Mouse (Mus musculus) spleen, postnatal 36 days (tissue): Measurements from ENCODE around the gene Pbx1.
A peak's percentile ranks its signal among the peaks of the same experiment; 100 is the strongest.
"Not testable (repeated sequence)": the region's sequence is repeated elsewhere in the genome, so short reads cannot be mapped to it uniquely, and the experiment has no call there.

ENCODE experiments used
- DNase-seq, 2 experiments: peaks; one replicate each; pipeline ENCODE4 v3.0.0; 2022; ENCODE audit warnings: low spot score in 2 of 2, mixed read lengths in 1 of 2

Gene Pbx1

DNA sequence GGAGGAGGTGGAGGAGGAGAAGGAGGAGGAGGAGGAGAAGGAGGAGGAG is at the start of gene Pbx1:
Gene Pbx1 (minus strand): TSS at position 39 of the 49 bp plus-strand sequence.
- DNase-seq = not testable (repeated sequence)

DNA sequence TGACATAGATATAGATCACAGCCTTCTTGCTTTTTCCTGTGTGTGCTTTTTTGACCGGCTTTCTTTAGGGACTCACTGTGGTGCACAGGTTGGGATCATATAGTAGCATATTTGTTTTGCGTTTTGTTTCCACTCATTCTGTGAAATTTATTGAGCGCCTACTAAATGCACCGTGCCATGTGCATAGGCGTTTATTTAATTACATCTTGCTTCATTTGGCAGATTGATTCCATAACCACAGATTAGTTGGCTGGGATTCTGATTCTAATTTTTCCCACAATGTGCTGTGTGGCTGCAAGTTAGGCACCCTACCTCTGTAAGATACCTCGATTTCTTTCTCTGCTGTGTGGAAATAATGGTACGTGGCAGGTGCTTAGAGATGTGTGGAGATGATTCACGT is 47.6 kb upstream of the Pbx1 start:
- DNase-seq = no peak

DNA sequence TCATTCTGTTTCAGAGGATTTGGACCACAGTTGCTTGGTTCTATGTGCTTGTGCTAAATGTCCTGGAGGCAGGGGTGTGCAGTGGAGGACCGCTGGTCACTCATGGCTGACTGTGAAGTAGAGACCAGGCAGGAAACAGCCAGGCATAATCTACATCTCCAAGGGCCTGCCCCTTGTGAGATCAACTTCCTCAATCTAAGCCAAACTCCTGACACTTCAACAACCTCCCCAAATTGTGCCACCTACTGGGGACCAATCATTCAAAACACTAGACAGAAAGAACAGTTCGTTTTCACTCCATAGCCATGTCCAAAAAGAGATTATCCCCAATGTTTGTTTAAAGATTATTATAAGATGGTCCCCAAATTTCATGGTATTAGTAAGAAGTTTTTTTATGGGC is 46.8 kb upstream of the Pbx1 start:
- no peak for DNase-seq

DNA sequence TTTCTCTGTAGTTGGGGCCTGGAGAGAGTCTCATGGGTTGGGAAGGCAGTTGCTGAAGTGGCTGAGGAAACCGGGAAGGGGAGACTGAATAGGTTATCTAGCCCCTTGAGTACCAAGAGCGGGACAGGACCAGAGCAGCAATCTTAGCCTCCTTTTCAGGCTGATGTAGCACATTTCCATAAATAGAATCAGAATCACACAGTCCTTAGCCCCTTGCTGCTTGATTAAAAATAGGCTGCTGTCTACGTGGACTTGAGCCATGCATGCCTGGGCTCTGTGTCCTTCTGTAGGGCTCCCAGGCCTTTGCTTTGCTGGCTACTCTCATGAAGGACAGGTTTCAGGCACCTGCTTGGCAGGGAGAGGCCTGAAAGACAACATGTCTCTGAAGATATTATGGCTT is 44.8 kb upstream of the Pbx1 start:
- no peak for DNase-seq

DNA sequence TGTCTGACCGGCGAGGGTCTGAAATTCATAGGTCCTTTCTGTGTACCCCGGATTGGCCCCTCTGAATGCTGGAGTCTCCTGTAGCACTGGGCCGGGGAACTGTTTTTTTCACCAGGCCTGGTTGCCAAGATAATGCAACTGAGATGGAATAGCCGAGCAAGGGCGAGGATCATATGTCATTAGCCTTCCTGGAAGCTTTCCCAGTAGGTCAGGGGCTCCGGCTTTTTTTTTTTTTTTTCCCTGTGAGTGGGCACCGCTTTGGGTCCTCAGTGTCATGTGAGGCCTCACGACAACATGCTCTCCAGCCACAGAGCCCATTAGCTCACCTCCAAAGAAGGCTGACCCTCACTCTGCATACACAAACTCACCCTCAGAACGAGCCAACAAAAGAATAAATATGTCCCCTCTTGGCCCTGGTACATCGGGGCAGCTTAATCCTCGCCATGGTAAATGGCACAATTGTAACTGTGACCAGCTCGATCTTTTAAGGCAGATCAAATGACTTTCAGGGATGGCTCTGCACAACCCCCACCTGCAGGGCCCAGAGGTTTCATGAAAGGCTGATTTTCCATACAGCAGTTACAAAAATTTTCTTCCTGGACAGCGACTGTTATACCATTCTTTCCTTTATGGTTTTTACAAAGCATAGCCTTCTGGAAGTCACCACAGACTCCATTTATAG is 44.3 kb upstream of the Pbx1 start:
- DNase-seq = no peak

DNA sequence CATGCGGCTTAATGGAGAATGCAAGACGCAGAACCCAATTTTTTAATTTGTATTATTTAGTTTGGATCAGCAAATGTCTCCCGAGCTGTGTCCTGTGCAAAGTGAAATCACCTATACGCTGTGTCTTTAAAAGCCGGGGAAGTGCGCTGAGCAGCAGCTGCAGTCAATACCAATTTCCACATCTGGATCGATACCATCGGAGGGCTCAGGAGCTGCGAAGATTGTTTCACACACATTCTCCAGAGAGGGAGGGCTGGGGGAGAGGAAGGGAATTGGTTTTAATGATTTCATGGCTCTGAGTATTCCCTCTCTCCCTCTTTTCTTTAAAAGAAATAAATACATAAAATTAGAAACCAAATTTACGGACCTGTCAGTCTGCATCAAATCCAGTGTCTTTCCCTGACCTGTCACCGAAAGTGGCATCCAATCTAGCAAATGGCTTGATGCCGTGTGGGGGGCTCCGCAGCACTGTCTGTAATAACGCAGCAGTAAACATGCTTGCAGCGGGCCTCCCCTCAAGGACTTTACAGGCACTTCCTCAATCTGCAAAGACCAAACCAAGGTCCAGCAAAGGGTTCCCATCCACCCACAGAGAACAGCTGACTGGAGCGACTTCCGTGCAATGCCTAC is 43.6 kb upstream of the Pbx1 start:
- DNase-seq = no peak

DNA sequence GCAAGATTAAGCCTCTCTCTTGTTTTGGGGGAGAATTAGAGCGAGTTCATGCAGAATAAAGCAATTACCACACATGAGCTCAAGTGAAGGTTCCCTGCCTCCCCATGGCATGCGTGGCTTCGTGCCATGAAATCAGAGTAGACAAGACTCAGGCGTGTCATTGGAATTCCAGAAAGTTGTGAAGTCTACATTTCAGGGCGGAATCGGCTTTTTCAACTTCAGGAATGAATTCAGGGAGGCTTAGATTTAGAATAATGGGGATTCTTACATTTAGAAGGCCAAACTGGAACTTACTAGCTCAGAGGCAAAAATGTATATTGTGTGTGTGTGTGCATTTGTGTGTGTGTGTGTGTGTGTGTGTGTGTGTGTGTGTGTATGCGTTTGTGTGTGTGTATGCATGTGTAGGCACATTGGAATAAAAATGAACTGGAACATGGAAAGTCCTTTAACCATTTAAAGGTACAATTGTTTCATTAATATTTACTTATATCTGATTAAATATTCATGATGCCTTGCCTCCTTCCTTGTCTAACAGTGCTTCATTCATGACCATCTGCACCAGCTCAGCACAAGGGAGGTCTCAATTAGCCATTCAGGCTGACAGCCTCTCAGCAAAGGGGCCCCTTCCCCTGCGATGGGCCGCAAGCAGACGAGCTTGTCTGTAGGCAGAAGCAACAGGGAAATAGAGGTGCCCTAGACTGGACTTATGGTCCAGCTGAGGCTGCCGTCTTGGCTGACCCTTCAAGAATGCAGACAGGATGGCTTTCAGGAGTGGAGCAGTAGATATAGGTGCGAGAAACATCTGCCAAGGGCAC is 41.4 kb upstream of the Pbx1 start:
- DNase-seq = no peak

DNA sequence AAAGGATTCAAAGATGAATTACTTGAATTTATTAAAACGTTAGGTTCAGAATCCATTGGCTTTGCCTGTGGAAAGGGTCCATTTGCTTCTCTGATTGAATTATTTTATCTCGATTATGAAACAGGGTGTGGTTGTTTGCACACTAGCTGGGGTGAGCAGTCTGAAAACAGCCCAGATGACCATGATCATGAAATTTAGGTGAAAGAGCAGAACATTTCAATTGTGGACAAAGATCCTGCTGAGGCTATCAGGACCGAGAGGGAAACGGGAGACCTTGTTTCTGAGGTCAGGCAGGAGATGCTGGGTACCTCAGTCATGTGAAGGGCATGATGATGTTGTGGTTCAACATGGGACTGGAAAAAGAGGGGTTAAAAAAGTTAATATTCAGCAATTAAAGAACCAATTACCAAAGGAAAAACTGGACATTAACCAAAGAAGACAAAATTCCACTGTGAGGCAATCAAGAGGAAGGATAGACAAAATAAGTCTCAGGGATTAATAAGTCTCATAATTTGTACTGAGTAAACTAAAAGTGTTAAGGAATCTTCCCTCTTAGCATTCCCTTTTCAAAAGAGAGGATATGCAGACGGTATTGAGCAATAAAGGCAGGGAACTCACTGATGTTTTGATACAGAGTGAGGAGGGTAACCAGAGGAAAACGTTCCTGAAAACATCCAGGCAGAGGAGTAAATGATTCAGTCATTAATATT is 40.6 kb upstream of the Pbx1 start:
- DNase-seq = no peak

DNA sequence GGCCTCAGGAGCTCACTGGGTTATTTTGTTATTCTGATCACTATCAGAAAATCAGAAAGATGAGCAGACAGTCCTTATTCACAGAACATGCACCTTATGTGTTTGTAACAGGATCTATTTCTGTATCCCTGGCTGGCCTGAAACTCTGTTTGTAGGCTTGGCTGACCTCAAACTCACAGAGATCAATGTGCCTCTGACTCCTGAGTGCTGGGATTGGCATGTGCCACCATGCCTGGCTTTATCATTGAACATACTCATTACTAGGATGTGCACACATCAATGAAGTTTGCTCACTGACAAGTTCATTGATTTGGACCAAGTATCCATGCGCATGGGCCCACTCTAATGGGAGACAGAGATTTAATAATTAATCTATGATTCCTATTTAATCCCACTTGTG is 27.4 kb upstream of the Pbx1 start:
- no peak for DNase-seq

DNA sequence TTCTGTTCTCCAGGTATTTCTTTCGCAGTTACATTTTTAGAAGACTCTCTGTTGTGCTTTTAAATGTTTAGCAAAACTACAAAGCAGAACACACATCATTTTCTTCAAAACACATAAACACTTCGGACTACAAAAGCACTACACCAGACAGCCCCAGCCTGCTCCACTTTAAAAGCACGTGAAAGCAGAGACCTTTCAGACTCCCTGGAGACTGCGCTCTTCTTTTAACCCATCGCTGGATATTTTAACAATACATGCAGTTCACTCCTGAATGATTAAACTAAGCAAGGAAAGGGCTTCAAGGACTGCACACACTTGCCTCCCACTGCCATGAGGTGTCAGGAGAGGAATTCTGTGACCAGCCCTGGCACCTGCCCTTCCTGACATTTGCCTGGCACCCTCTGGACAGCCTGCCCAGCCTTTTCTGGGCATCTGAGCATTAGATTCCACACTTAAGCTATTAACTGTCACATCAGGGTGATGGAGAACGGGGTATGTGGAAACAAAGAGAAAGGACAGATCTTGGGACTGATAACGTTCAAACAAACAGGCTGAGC is 25.2 kb upstream of the Pbx1 start:
- DNase-seq = no peak

DNA sequence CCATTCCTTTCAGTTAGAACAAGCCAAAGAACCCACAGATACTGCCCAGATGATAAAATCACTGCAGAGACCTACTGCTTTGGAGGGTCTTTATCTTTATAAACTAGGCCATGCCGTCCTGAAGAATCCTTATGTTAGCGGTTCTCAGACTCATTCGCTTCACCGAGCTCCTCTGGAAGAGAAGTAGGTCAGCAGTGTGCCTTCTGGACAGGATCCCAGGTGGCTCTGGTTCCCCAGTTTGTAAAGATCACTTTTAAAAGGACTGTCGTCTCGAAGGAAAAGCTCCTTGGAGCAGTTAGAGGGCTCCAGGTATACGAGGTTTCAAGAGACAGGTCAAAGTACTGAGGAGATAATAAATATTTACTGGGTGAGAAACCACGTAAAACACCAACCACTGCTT is 23.1 kb upstream of the Pbx1 start:
- DNase-seq = no peak

DNA sequence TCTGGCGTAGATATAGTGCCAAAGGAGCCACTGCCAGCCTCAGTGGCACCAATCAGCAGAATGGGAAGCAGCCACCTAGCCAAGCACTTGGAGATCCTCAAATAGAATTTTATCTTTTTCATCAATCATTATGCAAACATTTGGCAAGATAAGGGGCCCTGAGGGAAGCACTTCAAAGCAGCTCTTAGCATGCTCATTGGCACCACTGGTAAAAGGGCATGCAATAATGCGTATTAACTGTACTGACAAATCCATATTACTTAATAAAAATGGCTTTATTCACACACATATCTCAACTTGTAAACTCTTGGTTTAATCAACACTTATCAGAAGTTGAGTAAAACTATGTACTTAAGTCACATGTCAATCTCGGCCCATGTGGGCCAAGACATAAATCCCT is 1.6 kb upstream of the Pbx1 start:
- DNase-seq = no peak

DNA sequence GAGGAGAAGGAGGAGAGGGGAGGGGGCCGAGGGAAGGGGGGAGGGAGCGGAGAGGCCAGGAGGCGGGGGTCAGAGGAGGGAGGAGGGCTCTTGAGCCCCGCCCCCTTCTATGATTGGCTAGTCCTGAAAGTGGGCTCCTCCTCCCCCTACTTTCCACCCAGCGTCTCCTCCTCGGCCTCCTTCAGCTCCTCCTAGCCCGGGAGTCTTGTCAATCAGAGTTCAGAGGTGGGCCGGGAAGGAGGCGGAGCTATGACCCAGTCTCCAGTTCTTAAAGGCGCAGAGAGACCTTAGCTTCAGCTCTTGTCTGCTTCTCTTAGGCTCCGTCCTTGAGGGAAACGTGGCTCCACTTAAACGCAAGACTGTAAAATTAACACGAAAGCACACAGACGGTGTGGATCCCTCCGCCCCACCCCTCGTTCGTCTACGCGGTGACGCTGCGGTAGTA is 233 bp upstream of the Pbx1 start:
- DNase-seq = peak; percentile 91 to 93

DNA sequence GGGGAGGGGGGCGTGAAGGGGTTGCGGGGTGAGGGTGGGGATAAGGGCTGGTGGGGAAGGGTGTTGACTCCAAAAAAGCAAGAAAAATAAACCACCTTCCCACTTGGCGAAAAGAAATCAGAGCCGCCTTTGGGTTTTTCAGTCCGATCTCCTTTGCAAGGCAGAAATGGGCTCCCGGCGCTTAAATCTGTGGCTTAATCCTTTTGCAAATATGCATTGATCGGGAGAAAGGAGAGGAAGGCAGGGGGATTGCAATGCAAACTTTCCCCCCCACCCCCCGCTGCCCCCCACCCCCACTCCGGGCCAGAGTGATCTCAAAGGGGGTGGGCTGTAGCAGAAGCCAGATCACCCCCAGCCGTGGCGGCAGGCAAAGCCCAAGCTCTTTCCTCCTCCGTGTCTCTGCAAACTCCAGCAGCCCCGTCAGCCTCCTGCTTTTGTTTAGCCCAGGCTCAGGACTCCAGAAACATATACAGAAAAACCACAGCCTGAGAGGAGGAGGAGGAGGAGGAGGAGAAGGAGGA is 299 bp downstream of the Pbx1 start:
- DNase-seq = no peak

DNA sequence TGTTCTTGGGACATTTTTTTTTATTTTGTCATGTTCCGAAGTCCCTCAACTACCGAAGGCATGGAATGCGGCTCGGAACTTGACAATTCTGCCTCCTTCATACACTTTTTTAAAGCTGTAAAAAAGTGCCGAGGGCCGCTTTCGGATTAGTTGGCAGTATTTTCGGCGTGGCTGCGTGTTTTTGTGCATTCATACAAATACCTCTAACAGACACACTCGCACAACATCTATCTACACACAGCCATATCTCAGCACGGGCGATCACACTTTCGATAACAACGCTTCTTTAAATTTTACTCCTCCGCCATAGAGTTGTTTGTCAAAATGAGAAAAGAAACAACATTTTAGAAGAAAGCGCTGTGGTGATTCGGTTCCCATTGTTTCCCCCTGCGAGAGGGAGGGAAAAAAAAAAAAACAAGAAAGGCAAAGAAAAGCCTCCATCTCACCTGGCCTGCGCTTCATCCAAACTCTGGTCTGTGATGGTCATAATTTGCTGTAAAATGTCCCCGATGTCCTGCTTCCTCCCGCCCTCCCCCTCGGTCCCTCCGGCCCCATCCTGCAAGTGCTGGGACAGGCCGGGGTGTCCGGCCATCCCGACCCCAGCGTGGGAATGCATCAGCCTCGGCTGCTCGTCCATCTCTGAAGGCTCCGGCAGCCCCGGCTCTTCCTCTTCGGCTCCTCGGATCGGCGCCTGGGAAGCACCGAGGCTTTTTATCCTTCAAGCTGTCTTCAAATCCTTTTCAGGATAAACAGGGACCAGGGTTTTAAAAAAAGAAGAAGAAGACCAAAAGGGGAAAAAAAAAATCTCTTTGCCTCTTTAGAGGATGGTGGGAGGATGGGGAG is 981 bp downstream of the Pbx1 start:
- DNase-seq = no peak

DNA sequence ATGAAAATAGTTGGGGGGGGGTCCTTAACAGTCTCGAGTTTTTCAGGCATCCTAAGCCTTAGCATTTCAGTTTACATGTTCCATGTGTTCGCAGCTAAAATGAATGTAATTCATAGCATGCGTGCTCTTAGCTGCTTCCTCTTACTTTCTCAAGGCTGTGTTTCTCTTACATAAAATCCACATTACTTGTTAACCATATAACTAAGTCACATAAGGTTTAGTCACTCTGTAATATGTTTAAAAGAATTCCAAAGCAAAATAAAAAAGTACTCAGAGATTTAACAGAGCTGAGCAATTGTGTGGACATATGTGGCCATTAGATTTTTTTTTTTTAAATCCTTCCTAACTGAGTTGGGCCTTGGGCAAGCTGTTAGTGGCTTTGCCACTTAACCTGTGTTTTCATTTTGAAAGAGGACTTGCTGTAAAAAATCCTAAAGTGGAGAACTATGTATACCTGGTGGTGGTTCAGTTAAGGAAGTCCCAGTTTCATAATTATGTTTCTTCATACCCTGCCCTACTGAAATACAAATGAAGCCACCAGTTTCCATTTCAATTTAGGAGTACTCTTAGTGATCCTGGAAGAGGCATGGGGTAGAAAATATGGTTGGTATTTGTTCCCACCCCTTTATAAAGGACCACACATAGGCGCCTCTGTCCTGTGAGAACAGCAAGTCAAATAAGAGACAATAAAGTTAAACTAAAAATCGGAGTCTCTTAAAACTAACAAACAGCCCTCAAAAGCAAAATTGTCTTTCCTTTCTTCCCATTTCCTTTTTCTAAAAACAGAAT is 2.0 kb downstream of the Pbx1 start:
- DNase-seq = no peak

DNA sequence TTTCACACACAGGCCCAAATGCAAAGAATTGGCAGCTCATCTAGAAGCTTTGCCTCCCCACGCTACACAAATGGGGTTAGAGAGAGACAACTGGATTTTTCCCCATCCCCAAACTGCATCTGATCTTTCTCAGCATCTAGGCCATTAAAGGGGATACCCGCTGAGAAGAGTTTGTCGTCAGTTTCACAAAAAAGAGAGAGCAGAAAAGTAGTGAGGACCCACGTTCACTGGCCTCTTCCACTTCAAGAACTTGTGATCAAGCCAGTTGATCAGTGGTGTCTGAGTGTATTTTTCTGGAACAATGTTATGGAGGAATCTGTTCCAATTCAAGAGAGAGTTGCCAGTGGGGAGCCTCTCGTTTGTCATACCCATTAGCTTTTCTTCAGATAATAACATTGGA is 2.7 kb downstream of the Pbx1 start:
- DNase-seq = no peak

DNA sequence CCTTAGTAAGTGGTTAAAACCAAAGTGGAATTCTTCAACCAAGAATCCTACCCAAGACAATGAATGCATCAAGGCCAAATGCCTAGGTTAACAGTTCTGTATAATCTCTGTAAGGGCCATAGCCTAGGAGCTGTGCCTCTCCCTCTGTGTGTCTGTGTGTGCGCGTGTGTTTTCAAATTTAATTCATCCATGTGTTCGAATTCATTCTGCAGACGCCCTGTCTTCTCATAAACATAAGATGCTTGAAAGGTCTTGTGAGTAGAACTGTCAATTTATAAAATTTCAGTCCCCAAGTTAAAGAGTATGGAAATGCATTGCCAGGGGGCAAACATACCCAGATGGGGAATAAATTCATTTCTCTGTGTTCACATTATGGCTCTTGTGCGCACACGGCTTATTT is 3.8 kb downstream of the Pbx1 start:
- DNase-seq = no peak

DNA sequence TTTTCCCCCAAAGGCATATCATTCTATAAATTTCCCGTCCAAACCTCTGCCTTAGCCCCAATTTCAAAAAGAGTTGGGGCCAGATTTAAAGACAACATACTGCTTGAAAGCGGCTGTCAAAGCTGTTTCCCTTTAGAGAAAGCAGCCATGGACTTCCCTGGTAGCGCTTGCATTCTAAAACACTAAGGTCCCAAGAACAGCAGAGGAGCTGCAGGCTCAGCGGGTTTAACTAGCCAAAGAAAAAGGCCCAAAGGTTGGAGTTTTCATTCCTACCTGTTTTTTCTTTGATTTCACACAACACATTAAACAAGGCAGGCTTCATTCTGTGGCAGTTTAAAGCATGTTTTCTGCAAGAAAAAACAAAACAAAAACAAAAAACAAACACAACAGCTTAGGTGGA is 4.5 kb downstream of the Pbx1 start:
- DNase-seq = no peak

DNA sequence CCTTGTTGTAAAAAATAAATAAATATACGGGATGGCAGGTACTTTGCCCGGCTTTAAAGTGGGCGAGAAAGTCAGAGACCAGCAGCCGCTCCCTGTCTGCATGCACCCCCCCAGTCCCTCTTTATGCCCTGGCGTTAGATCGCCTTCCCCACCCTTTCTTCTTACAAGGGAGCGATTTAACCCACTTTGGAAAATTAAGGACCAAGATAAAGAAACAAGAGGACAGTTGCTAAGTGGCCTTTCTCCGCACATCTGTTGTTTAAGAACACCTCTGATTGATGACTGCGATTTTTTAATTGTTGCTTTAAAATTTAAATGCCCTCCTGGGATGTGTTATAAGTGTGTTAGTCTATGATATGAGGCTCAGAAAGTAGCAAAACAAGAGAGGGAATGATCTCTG is 5.2 kb downstream of the Pbx1 start:
- no peak for DNase-seq

DNA sequence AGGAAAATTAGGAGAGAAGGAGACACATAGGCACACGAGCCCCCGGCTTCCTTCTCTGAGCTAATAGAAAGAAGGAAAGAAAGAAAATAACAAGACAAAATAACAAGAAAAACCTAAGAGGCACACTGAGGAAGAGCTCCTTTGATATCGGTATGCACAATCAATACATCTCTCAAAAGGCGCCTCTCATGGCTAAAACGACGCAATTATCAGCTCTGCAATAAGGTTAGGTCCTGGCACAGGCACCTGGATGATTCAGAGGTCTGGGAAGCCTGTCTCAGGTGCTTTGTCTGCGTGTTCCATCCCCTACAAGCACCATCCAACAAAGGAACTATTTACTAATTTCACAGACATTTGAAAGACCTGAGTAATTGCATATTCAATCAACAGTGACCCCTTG is 5.8 kb downstream of the Pbx1 start:
- no peak for DNase-seq
